Mouse (Mus musculus) gonadal fat pad, adult 2 months (tissue): ENCODE data around the gene Tbpl1. TPM values are rescaled to one million over a fixed set of nuclear protein-coding genes. Genes with fewer than 3 reads are reported as not detected.

ENCODE experiments used
- polyA plus RNA-seq: library from polyadenylated mRNA; depleted of rRNA; stranded (reverse); fragments of >200 nt; gene quantifications from 2 replicates; pipeline ENCODE4 v1.2.3, GENCODE M21; 2012; rRNA removed

The Tbpl1 gene
- polyA plus RNA-seq, 1 experiment = 25.4 TPM

Other genes starting within 250 kb of the Tbpl1 start
- 1.6 and 2.6 TPM in 2 replicates for gene Slc2a12, start 86.9 kb downstream of the Tbpl1 start, polyA plus RNA-seq
- 56.0 and 57.8 TPM in 2 replicates for gene Tcf21, start 88.2 kb upstream of the Tbpl1 start, polyA plus RNA-seq